Mouse (Mus musculus) lung, postnatal 0 days (tissue): ENCODE data around the gene Nup214. TPM values are rescaled to one million over a fixed set of nuclear protein-coding genes. Genes with fewer than 3 reads are reported as not detected.
A peak's percentile ranks its signal among the peaks of the same experiment; 100 is the strongest.

Experiments
- ATAC-seq: fragments of 200-750 bp; cut with Nextera tagmentation; 2 replicates; pipeline ENCODE4 v1.8.0; 2017; ENCODE audit warnings: moderate library complexity
- DNase-seq: peaks from one replicate; pipeline ENCODE4 v3.0.0-alpha.2; 2016; ENCODE audit warnings: low spot score
- H3K27ac ChIP-seq: fragments of 300-500 bp; sonication (generic); 2 replicates; pipeline ENCODE4 v1.5.1; 2014; ENCODE audit warnings: antibody characterized with exemption, mild to moderate bottlenecking, low read length, mixed read lengths
- H3K27me3 ChIP-seq: fragments of 300-500 bp; sonication (generic); replicated peaks from 2 replicates; pipeline ENCODE4 v1.6.1; 2014; ENCODE audit warnings: low read length, mixed read lengths; ENCODE audit not compliant: insufficient read depth
- H3K36me3 ChIP-seq: fragments of 300-500 bp; sonication (generic); 2 replicates; pipeline ENCODE4 v1.6.1; 2014; ENCODE audit warnings: low read length, mixed read lengths; ENCODE audit not compliant: insufficient read depth
- H3K4me1 ChIP-seq: fragments of 300-500 bp; sonication (generic); 2 replicates; pipeline ENCODE4 v1.6.1; 2014; ENCODE audit warnings: antibody characterized with exemption, low read depth, low read length, mixed read lengths; ENCODE audit not compliant: insufficient read depth
- H3K4me2 ChIP-seq: fragments of 300-500 bp; sonication (generic); replicated peaks from 2 replicates; pipeline ENCODE4 v1.6.1; 2014; ENCODE audit warnings: low read depth, mild to moderate bottlenecking, low read length, moderate library complexity, mixed read lengths
- H3K4me3 ChIP-seq: fragments of 300-500 bp; sonication (generic); 2 replicates; pipeline ENCODE4 v1.5.1; 2014; ENCODE audit warnings: low read depth, low read length
- H3K9ac ChIP-seq: fragments of 300-500 bp; sonication (generic); replicated peaks from 2 replicates; pipeline ENCODE4 v1.6.1; 2014; ENCODE audit warnings: low read depth, mild to moderate bottlenecking
- H3K9me3 ChIP-seq: fragments of 300-500 bp; sonication (generic); 2 replicates; pipeline ENCODE4 v1.6.1; 2016; ENCODE audit warnings: low read length, mixed read lengths
- CTCF ChIP-seq: IDR thresholded peaks from 2 replicates; pipeline ENCODE4 v1.5.1; 2016; ENCODE audit warnings: antibody characterized with exemption, mild to moderate bottlenecking
- EP300 ChIP-seq: IDR thresholded peaks from 2 replicates; pipeline ENCODE4 v1.6.1; 2016; ENCODE audit warnings: antibody characterized with exemption, mild to moderate bottlenecking, control low read depth
- WGBS: fragments of 180-500 bp; shearing (Covaris S2); extraction: QIAGEN DNeasy Blood & Tissue Kit; methylation state at CpG from one replicate; pipeline ENCODE4 v1.1.7; 2014; 5-methylcytosine and 5-hydroxymethylcytosine counted together
- polyA plus RNA-seq: library from polyadenylated mRNA; unstranded; fragments of >200 nt; fragmentation: Nextera tagmentation; extraction: Ambion mirVana; gene quantifications from 2 replicates; pipeline ENCODE4 v1.2.1, GENCODE M21; 2015

The Nup214 gene
- polyA plus RNA-seq, 1 experiment from 2014 or later, result 57.1 TPM

GRCm38 (mm10) chr2:31998443-31998842, 24.2 kb downstream of the Nup214 start:
- H3K4me1 ChIP-seq, result no peaks in the 10 kb centered on the region
- no peak overlapping the region for H3K27ac ChIP-seq
- H3K9me3 ChIP-seq, result no peaks in the 10 kb centered on the region
- DNase-seq, result no peak
- no peak overlapping the region for H3K4me3 ChIP-seq
- H3K4me2 ChIP-seq, result no peak overlapping the region
- no peak overlapping the region for H3K9ac ChIP-seq
- WGBS, result 58% methylated on average over 2 of the region's 2 CpGs
- no peak for ATAC-seq
- H3K36me3 ChIP-seq, result peaks cover 53% of the 10 kb centered on the region
- TF ChIP-seq CTCF (no peak), EP300 (no peak)
- H3K27me3 ChIP-seq, result no peaks in the 10 kb centered on the region

- TF ChIP-seq CTCF (no peak), EP300 (no peak)
- H3K27ac ChIP-seq, result no peak overlapping the region
- H3K4me3 ChIP-seq, result no peak overlapping the region
- H3K9me3 ChIP-seq, result no peaks in the 10 kb centered on the region
- 75% methylated on average over 2 of the region's 2 CpGs for WGBS
- peaks cover 42% of the 10 kb centered on the region; the same call in 1 of the 2 replicates for H3K36me3 ChIP-seq
- no peak overlapping the region for H3K9ac ChIP-seq
- DNase-seq (no peak), ATAC-seq (no peak)
- H3K4me2 ChIP-seq, result no peak overlapping the region
- H3K27me3 ChIP-seq, result no peaks in the 10 kb centered on the region
- H3K4me1 ChIP-seq, result no peaks in the 10 kb centered on the region
Observed at GRCm38 (mm10) chr2:32008311-32008710, 34.1 kb downstream of the Nup214 start.

GRCm38 (mm10) chr2:32008716-32009115, 34.5 kb downstream of the Nup214 start:
- Histone ChIP-seq H3K4me1 (no peaks in the 10 kb centered on the region), H3K9ac (no peak overlapping the region), H3K27ac (no peak overlapping the region), H3K4me2 (no peak overlapping the region), H3K4me3 (no peak overlapping the region), H3K27me3 (no peaks in the 10 kb centered on the region), H3K9me3 (no peaks in the 10 kb centered on the region), H3K36me3 (peaks cover 44% of the 10 kb centered on the region; the same call in 1 of the 2 replicates)
- no peak for TF ChIP-seq EP300
- TF ChIP-seq CTCF, result no peak
- WGBS, result 82% methylated on average over 11 of the region's 11 CpGs
- ATAC-seq (no peak), DNase-seq (peak; percentile 33)

- peaks cover 54% of the 10 kb centered on the region for H3K36me3 ChIP-seq
- no peak overlapping the region for H3K4me2 ChIP-seq
- no peaks in the 10 kb centered on the region for H3K27me3 ChIP-seq
- H3K4me3 ChIP-seq, result no peak overlapping the region
- 73% methylated on average over 4 of the region's 4 CpGs for WGBS
- TF ChIP-seq CTCF, result no peak
- H3K9me3 ChIP-seq, result no peaks in the 10 kb centered on the region
- H3K27ac ChIP-seq, result no peak overlapping the region
- H3K4me1 ChIP-seq, result no peaks in the 10 kb centered on the region
- no peak for DNase-seq
- ATAC-seq, result no peak
- no peak overlapping the region for H3K9ac ChIP-seq
Observed at GRCm38 (mm10) chr2:32019704-32020103, 45.5 kb downstream of the Nup214 start.

- 90% methylated on average over 5 of the region's 5 CpGs for WGBS
Observed at GRCm38 (mm10) chr2:32020229-32020628, 46.0 kb downstream of the Nup214 start.

GRCm38 (mm10) chr2:32024372-32024771, 50.1 kb downstream of the Nup214 start:
- TF ChIP-seq EP300 (no peak), CTCF (no peak)
- Histone ChIP-seq H3K9ac (no peak overlapping the region), H3K4me1 (no peaks in the 10 kb centered on the region), H3K4me2 (no peak overlapping the region), H3K27me3 (no peaks in the 10 kb centered on the region), H3K27ac (no peak overlapping the region), H3K9me3 (no peaks in the 10 kb centered on the region), H3K36me3 (peaks cover 39% of the 10 kb centered on the region), H3K4me3 (no peak overlapping the region)
- ATAC-seq (no peak), DNase-seq (no peak)
- 86% methylated on average over 4 of the region's 4 CpGs for WGBS

More at GRCm38 (mm10) chr2:32020229-32020628, 46.0 kb downstream of the Nup214 start:
- no peak overlapping the region for H3K4me3 ChIP-seq
- H3K4me1 ChIP-seq, result no peaks in the 10 kb centered on the region
- peaks cover 56% of the 10 kb centered on the region for H3K36me3 ChIP-seq
- H3K27me3 ChIP-seq, result no peaks in the 10 kb centered on the region
- TF ChIP-seq EP300, result no peak
- H3K9me3 ChIP-seq, result no peaks in the 10 kb centered on the region
- ATAC-seq (no peak), DNase-seq (no peak)
- H3K4me2 ChIP-seq, result no peak overlapping the region
- no peak overlapping the region for H3K27ac ChIP-seq
- no peak overlapping the region for H3K9ac ChIP-seq

- Histone ChIP-seq H3K27me3 (no peaks in the 10 kb centered on the region), H3K27ac (no peak overlapping the region), H3K4me3 (no peak overlapping the region), H3K9ac (no peak overlapping the region), H3K4me1 (no peaks in the 10 kb centered on the region), H3K4me2 (no peak overlapping the region), H3K9me3 (no peaks in the 10 kb centered on the region), H3K36me3 (peaks cover 35% of the 10 kb centered on the region; the same call in 1 of the 2 replicates)
- no peak for DNase-seq
- TF ChIP-seq CTCF (no peak), EP300 (no peak)
- WGBS, result 68% methylated on average over 3 of the region's 3 CpGs
- no peak for ATAC-seq
Observed at GRCm38 (mm10) chr2:32029636-32030035, 55.4 kb downstream of the Nup214 start.
